Mouse (Mus musculus) midbrain, embryonic 16.5 days (tissue): ENCODE results near the gene Scml4. TPM values are rescaled to one million over a fixed set of nuclear protein-coding genes. Genes with fewer than 3 reads are reported as not detected.

Source experiments
- ATAC-seq: fragments of 200-750 bp; cut with Nextera tagmentation; 2 replicates; pipeline ENCODE4 v1.8.0; 2017; ENCODE audit warnings: moderate TSS enrichment
- H3K27ac ChIP-seq: fragments of 300-500 bp; sonication (generic); 2 replicates; pipeline ENCODE4 v1.5.1; 2014; ENCODE audit warnings: mild to moderate bottlenecking, low read length, mixed read lengths
- H3K27me3 ChIP-seq: fragments of 300-500 bp; sonication (generic); 2 replicates; pipeline ENCODE4 v1.6.1; 2014; ENCODE audit warnings: low read depth, low read length, mixed read lengths; ENCODE audit not compliant: control insufficient read depth, insufficient read depth
- H3K36me3 ChIP-seq: fragments of 300-500 bp; sonication (generic); 2 replicates; pipeline ENCODE4 v1.6.1; 2014; ENCODE audit warnings: mild to moderate bottlenecking, low read length, moderate library complexity, mixed read lengths; ENCODE audit not compliant: control insufficient read depth, insufficient read depth
- H3K4me1 ChIP-seq: fragments of 300-500 bp; sonication (generic); 2 replicates; pipeline ENCODE4 v1.6.1; 2014; ENCODE audit warnings: mild to moderate bottlenecking, low read length, mixed read lengths; ENCODE audit not compliant: control insufficient read depth, insufficient read depth
- H3K4me2 ChIP-seq: fragments of 300-500 bp; sonication (generic); 2 replicates; pipeline ENCODE4 v1.6.1; 2014; ENCODE audit warnings: mild to moderate bottlenecking, low read length, mixed read lengths
- H3K4me3 ChIP-seq: fragments of 300-500 bp; sonication (generic); 2 replicates; pipeline ENCODE4 v1.5.1; 2014; ENCODE audit warnings: low read depth, mild to moderate bottlenecking, low read length, moderate library complexity, mixed read lengths
- H3K9ac ChIP-seq: fragments of 300-500 bp; sonication (generic); 2 replicates; pipeline ENCODE4 v1.6.1; 2014; ENCODE audit warnings: low read depth, low read length, mixed read lengths
- H3K9me3 ChIP-seq: fragments of 300-500 bp; sonication (generic); replicated peaks from 2 replicates; pipeline ENCODE4 v1.6.1; 2014; ENCODE audit warnings: mild to moderate bottlenecking, low read length, mixed read lengths; ENCODE audit not compliant: control insufficient read depth, poor library complexity, severe bottlenecking
- WGBS: fragments of 180-500 bp; shearing (Covaris S2); extraction: QIAGEN DNeasy Blood & Tissue Kit; methylation state at CpG from one replicate; pipeline ENCODE4 v1.1.7; 2014; 5-methylcytosine and 5-hydroxymethylcytosine counted together
- polyA plus RNA-seq: library from polyadenylated mRNA; unstranded; fragments of >200 nt; fragmentation: Nextera tagmentation; extraction: Ambion mirVana; gene quantifications from 2 replicates; pipeline ENCODE4 v1.2.1, GENCODE M21; 2015

Gene Scml4
- polyA plus RNA-seq, 1 experiment from 2014 or later: 19.5 TPM

- Histone ChIP-seq H3K36me3 (no peaks in the 10 kb centered on the region), H3K4me3 (no peak overlapping the region), H3K4me2 (no peak overlapping the region), H3K9me3 (no peaks in the 10 kb centered on the region; the same call in 1 of the 2 replicates), H3K9ac (no peak overlapping the region), H3K27me3 (no peaks in the 10 kb centered on the region), H3K27ac (no peak overlapping the region), H3K4me1 (no peaks in the 10 kb centered on the region)
- no peak for ATAC-seq
- 92% methylated on average over 23 of the region's 23 CpGs for WGBS
These were observed 70.0 kb downstream of the Scml4 start for GRCm38 (mm10) chr10:42930121-42930650.

GRCm38 (mm10) chr10:42932862-42933480, 72.8 kb downstream of the Scml4 start:
- H3K9ac ChIP-seq: no peak overlapping the region
- no peaks in the 10 kb centered on the region; the same call in 1 of the 2 replicates for H3K9me3 ChIP-seq
- ATAC-seq: no peak
- 66% methylated on average over 14 of the region's 14 CpGs for WGBS
- H3K4me3 ChIP-seq: no peak overlapping the region
- H3K27ac ChIP-seq: no peak overlapping the region
- H3K4me2 ChIP-seq: no peak overlapping the region
- H3K4me1 ChIP-seq: no peaks in the 10 kb centered on the region
- H3K27me3 ChIP-seq: no peaks in the 10 kb centered on the region
- no peaks in the 10 kb centered on the region for H3K36me3 ChIP-seq

- Histone ChIP-seq H3K27me3 (no peaks in the 10 kb centered on the region), H3K4me3 (no peak overlapping the region), H3K4me2 (no peak overlapping the region), H3K27ac (no peak overlapping the region), H3K9me3 (no peaks in the 10 kb centered on the region; the same call in 1 of the 2 replicates), H3K9ac (no peak overlapping the region), H3K36me3 (no peaks in the 10 kb centered on the region), H3K4me1 (no peaks in the 10 kb centered on the region)
- no peak for ATAC-seq
- 76% methylated on average over 8 of the region's 8 CpGs for WGBS
These were observed 74.5 kb downstream of the Scml4 start for GRCm38 (mm10) chr10:42934672-42935071.

- Histone ChIP-seq H3K4me3 (no peak overlapping the region), H3K9me3 (no peaks in the 10 kb centered on the region; the same call in 1 of the 2 replicates), H3K27ac (no peak overlapping the region), H3K4me2 (no peak overlapping the region), H3K4me1 (peaks cover under 1% of the 10 kb centered on the region; the same call in 1 of the 2 replicates), H3K27me3 (no peaks in the 10 kb centered on the region), H3K36me3 (no peaks in the 10 kb centered on the region), H3K9ac (no peak overlapping the region)
- no peak for ATAC-seq
These were observed 76.0 kb downstream of the Scml4 start for GRCm38 (mm10) chr10:42936205-42936604.

- Histone ChIP-seq H3K27me3 (no peaks in the 10 kb centered on the region), H3K4me1 (peaks cover 7% of the 10 kb centered on the region; the same call in 1 of the 2 replicates), H3K9me3 (no peaks in the 10 kb centered on the region; the same call in 1 of the 2 replicates), H3K4me2 (no peak overlapping the region), H3K9ac (no peak overlapping the region), H3K4me3 (no peak overlapping the region), H3K27ac (no peak overlapping the region), H3K36me3 (no peaks in the 10 kb centered on the region)
- no peak for ATAC-seq
- 90% methylated on average over 4 of the region's 4 CpGs for WGBS
These were observed 78.2 kb downstream of the Scml4 start for GRCm38 (mm10) chr10:42938361-42938760.

- Histone ChIP-seq H3K27ac (no peak overlapping the region), H3K4me3 (no peak overlapping the region), H3K36me3 (no peaks in the 10 kb centered on the region), H3K4me1 (peaks cover 7% of the 10 kb centered on the region; the same call in 1 of the 2 replicates), H3K27me3 (no peaks in the 10 kb centered on the region), H3K9me3 (no peaks in the 10 kb centered on the region), H3K9ac (no peak overlapping the region), H3K4me2 (no peak overlapping the region)
- ATAC-seq: no peak
- 75% methylated on average over 7 of the region's 7 CpGs for WGBS
These were observed 79.5 kb downstream of the Scml4 start for GRCm38 (mm10) chr10:42939691-42940090.

- Histone ChIP-seq H3K9ac (no peak overlapping the region), H3K27ac (no peak overlapping the region), H3K4me3 (no peak overlapping the region), H3K4me2 (no peak overlapping the region), H3K9me3 (no peaks in the 10 kb centered on the region), H3K36me3 (no peaks in the 10 kb centered on the region), H3K27me3 (no peaks in the 10 kb centered on the region), H3K4me1 (peaks cover 7% of the 10 kb centered on the region; the same call in 1 of the 2 replicates)
- ATAC-seq: no peak
- WGBS: 74% methylated on average over 21 of the region's 21 CpGs
These were observed 80.3 kb downstream of the Scml4 start for GRCm38 (mm10) chr10:42940193-42941050.

- peak overlapping the region; percentile 48; the same call in 1 of the 2 replicates for H3K4me2 ChIP-seq
- H3K9ac ChIP-seq: no peak overlapping the region
- no peaks in the 10 kb centered on the region for H3K36me3 ChIP-seq
- peaks cover 7% of the 10 kb centered on the region; the same call in 1 of the 2 replicates for H3K4me1 ChIP-seq
- no peaks in the 10 kb centered on the region for H3K9me3 ChIP-seq
- ATAC-seq: 0 out of 2 replicates have a peak, but pooled peaks have one; percentile 26
- no peak overlapping the region for H3K4me3 ChIP-seq
- no peaks in the 10 kb centered on the region for H3K27me3 ChIP-seq
- 62% methylated on average over 4 of the region's 4 CpGs for WGBS
- peak overlapping the region; percentile 75 for H3K27ac ChIP-seq
These were observed 81.1 kb downstream of the Scml4 start for GRCm38 (mm10) chr10:42941278-42941677.
